ENCODE assay signal across 22 mouse cellular contexts in the genomic region with DNA sequence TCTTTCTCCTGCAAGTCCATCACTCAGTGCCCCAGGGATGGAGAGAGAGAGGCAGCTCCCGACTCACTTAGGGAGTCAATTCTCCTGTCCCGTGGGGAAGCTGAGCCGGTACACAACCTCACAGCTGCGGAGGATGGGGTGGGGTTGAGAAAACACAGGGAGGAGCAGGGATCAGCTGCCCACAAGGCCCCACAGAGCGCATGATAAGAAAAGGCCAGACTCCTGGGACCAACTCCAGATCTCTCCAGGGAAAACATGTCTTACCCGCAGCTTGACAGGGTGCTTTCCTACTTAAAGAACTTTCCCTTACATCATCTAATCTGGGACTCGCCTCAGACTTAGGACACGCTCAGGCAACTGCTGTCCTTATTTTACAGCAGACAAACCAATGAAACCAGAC.
DNase-seq lines count a peak whose midpoint lies in the region; ATAC-seq lines count a peak whose summit lies in the region.
"Had no signal": no experiment of that assay in that cellular context is flagged by ENCODE, and none has a peak within 500 bp of the region (broad histone marks: within the 10 kb centered on the region; RNA-seq: fewer than 3 reads in every experiment).

No protein-coding gene starts in this region.

- no peak overlapping the region for H3K9ac ChIP-seq in lung, embryonic 15.5 days
- H3K9ac ChIP-seq in forebrain, embryonic 15.5 days (replicated peaks), result no peak overlapping the region
- H3K9ac ChIP-seq: limb, embryonic 12.5 days; liver, postnatal 0 days; midbrain, embryonic 13.5 days had no signal

- H3K4me3 ChIP-seq in lung, embryonic 15.5 days, result no peak overlapping the region
- H3K4me3 ChIP-seq in limb, embryonic 10.5 days, result no peak overlapping the region
- no peak overlapping the region for H3K4me3 ChIP-seq in forebrain, embryonic 15.5 days
- H3K4me3 ChIP-seq: limb, embryonic 12.5 days; midbrain, embryonic 13.5 days had no signal

- H3K27ac ChIP-seq in lung, embryonic 15.5 days, result no peak overlapping the region
- peak overlapping the region; percentile 65; the same call in 1 of the 2 replicates for H3K27ac ChIP-seq in limb, embryonic 10.5 days
- no peak overlapping the region for H3K27ac ChIP-seq in forebrain, embryonic 15.5 days (replicated peaks)
- H3K27ac ChIP-seq: kidney, postnatal 0 days; limb, embryonic 12.5 days; midbrain, embryonic 13.5 days had no signal

- no peaks in the 10 kb centered on the region for H3K4me1 ChIP-seq in lung, embryonic 15.5 days
- H3K4me1 ChIP-seq in limb, embryonic 10.5 days, result peaks cover 34% of the 10 kb centered on the region
- no peaks in the 10 kb centered on the region for H3K4me1 ChIP-seq in forebrain, embryonic 15.5 days
- H3K4me1 ChIP-seq: megakaryocyte, embryonic 14.5 days; midbrain, embryonic 13.5 days had no signal

- peaks cover 12% of the 10 kb centered on the region; the same call in 1 of the 2 replicates for H3K9me3 ChIP-seq in lung, embryonic 15.5 days
- peaks cover 10% of the 10 kb centered on the region for H3K9me3 ChIP-seq in limb, embryonic 10.5 days (replicated peaks)
- no peaks in the 10 kb centered on the region for H3K9me3 ChIP-seq in forebrain, embryonic 15.5 days

- no peak overlapping the region for H3K4me2 ChIP-seq in lung, embryonic 15.5 days
- H3K4me2 ChIP-seq in forebrain, embryonic 15.5 days (replicated peaks), result no peak overlapping the region
- H3K4me2 ChIP-seq: limb, embryonic 12.5 days; liver, embryonic 11.5 days; midbrain, embryonic 13.5 days had no signal

- H3K36me3 ChIP-seq in lung, embryonic 15.5 days, result no peaks in the 10 kb centered on the region
- 0 out of 2 replicates have a peak, but pooled peaks cover 2% of the 10 kb centered on the region for H3K36me3 ChIP-seq in limb, embryonic 10.5 days
- no peaks in the 10 kb centered on the region for H3K36me3 ChIP-seq in forebrain, embryonic 15.5 days
- H3K36me3 ChIP-seq: limb, embryonic 12.5 days; midbrain, embryonic 13.5 days had no signal

- ATAC-seq in frontal cortex, adult (ENCODE audit: low TSS enrichment), result peak; percentile 58
- ATAC-seq in lung, embryonic 15.5 days (ENCODE audit: borderline replicate concordance, extremely low read depth, low FRiP score, low TSS enrichment), result 0 out of 2 replicates have a peak, but pooled peaks have one; percentile 23
- no peak for ATAC-seq in forebrain, embryonic 15.5 days (replicated peaks)
- ATAC-seq: activated CD4-positive, CD25-positive, alpha-beta regulatory T cell, adult 4 months; forebrain, embryonic 16.5 days; liver, postnatal 0 days; midbrain, embryonic 13.5 days had no signal

- no peaks in the 10 kb centered on the region for H3K27me3 ChIP-seq in lung, embryonic 15.5 days
- peaks cover 45% of the 10 kb centered on the region for H3K27me3 ChIP-seq in limb, embryonic 10.5 days (ENCODE audit: low read depth, poor library complexity, severe bottlenecking)
- H3K27me3 ChIP-seq in forebrain, embryonic 15.5 days, result no peaks in the 10 kb centered on the region
- H3K27me3 ChIP-seq: megakaryocyte, embryonic 14.5 days; midbrain, embryonic 13.5 days had no signal

- no peak for DNase-seq in frontal cortex, postnatal 10 days (ENCODE audit: low spot score in 2 of 2)
- no peak for DNase-seq in lung, postnatal 10 days
- DNase-seq in heart, adult 9 months (ENCODE audit: low spot score in 2 of 2), result peak; percentile 36 to 43
- DNase-seq in limb, embryonic 10.5 days (ENCODE audit: low spot score), result no peak
- DNase-seq in right cerebral cortex, postnatal 4 days, result no peak
- DNase-seq: adrenal gland, postnatal 10 days; cerebellum, adult 2 months; cerebellum, postnatal 36 days; kidney, adult 2 months; liver, postnatal 0 days; lung, postnatal 36 days; thymus, postnatal 36 days had no signal

- 45% methylated on average over 8 of the region's 8 CpGs for WGBS in lung, embryonic 15.5 days
- WGBS in limb, embryonic 10.5 days, result 73% methylated on average over 8 of the region's 8 CpGs
- WGBS in forebrain, embryonic 15.5 days, result 83% methylated on average over 8 of the region's 8 CpGs

Comparison
In these comparisons a context has a peak if more than half of its experiments do, and no peak if none do; other contexts are left out.
1. DNase-seq: peak in heart, adult 9 months (2 of 2); none in frontal cortex, postnatal 10 days (0 of 2), lung, postnatal 10 days (single experiment), limb, embryonic 10.5 days (single experiment) and right cerebral cortex, postnatal 4 days (single experiment).